Comparison of ENCODE assay signal across 9 mouse cellular contexts in the genomic region with DNA sequence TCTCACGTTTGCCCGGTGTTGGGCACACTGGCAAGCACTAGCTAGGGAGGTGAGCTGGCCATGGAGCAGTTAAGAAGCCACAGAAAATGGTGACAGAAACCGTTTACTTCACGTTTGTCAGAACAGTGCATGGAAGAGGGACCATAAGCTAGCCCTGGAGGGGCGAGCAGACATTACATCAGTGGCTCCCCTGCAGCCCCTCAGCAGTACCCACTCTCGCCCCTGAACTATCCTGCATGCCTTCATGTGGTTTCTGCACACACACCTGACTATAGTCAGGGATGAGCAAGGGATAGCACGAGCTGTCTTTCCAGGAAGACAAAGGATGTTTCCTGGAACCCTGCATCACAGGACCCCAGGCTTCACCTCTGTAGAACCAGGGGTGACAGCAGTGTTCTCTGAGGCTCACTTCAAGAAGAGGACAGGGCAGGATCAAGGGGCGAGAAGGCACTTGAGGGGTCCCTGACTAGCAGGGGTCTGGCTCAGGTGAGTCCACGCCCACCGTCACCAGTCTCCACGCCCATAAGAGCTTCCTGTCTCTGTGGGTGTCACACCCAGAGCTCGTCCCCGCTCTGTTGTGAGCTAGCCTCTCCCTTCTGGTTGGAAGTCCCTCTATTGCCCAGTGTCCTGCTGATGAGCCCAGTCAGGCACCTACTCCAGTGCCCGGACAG. TPM values are rescaled to one million over a fixed set of nuclear protein-coding genes. Genes with fewer than 3 reads are reported as not detected.
DNase-seq lines count a peak whose midpoint lies in the region; ATAC-seq and TF ChIP-seq lines count a peak whose summit lies in the region.
"Had no signal": no experiment of that assay in that cellular context is flagged by ENCODE, and none has a peak within 500 bp of the region (broad histone marks: within the 10 kb centered on the region; RNA-seq: fewer than 3 reads in every experiment).

No protein-coding gene starts in this region.

- TF ChIP-seq CTCF in stomach, postnatal 0 days (IDR thresholded peaks at IDR 0.05; ENCODE audit: low read depth), result no peak

- no peaks in the 10 kb centered on the region for H3K27me3 ChIP-seq in kidney, embryonic 14.5 days (ENCODE audit: control insufficient read depth, insufficient read depth, low read length)
- no peaks in the 10 kb centered on the region for H3K27me3 ChIP-seq in intestine, embryonic 15.5 days (replicated peaks)
- no peaks in the 10 kb centered on the region for H3K27me3 ChIP-seq in stomach, postnatal 0 days (ENCODE audit: control insufficient read depth, insufficient read depth, low read length)
- H3K27me3 ChIP-seq: heart, embryonic 15.5 days had no signal

- no peak overlapping the region for H3K27ac ChIP-seq in kidney, embryonic 14.5 days (ENCODE audit: low read depth, low read length)
- H3K27ac ChIP-seq in intestine, embryonic 15.5 days, result no peak overlapping the region
- H3K27ac ChIP-seq in stomach, postnatal 0 days (replicated peaks), result no peak overlapping the region
- H3K27ac ChIP-seq: heart, embryonic 15.5 days had no signal

- H3K36me3 ChIP-seq in kidney, embryonic 14.5 days (ENCODE audit: control insufficient read depth, insufficient read depth, low read length), result no peaks in the 10 kb centered on the region
- H3K36me3 ChIP-seq in intestine, embryonic 15.5 days, result no peaks in the 10 kb centered on the region
- no peaks in the 10 kb centered on the region for H3K36me3 ChIP-seq in stomach, postnatal 0 days (ENCODE audit: control insufficient read depth, insufficient read depth, low read length)
- H3K36me3 ChIP-seq: heart, embryonic 15.5 days had no signal

- 82% methylated on average over 14 of the region's 14 CpGs for WGBS in kidney, embryonic 14.5 days
- WGBS in intestine, embryonic 15.5 days, result 79% methylated on average over 14 of the region's 14 CpGs
- 74% methylated on average over 14 of the region's 14 CpGs for WGBS in stomach, postnatal 0 days

- DNase-seq in kidney, adult 18-20 months, result no peak
- DNase-seq in thymus, postnatal 0 days (ENCODE audit: low spot score), result peak; percentile 12
- no peak for DNase-seq in thymus, postnatal 10 days (ENCODE audit: low spot score in 2 of 2)
- DNase-seq in stomach, postnatal 0 days (ENCODE audit: low spot score), result no peak
- DNase-seq in adipocyte (ENCODE audit: low spot score), result no peak

- no peak overlapping the region for H3K4me2 ChIP-seq in kidney, embryonic 14.5 days (replicated peaks; ENCODE audit: low read depth, low read length)
- H3K4me2 ChIP-seq in intestine, embryonic 15.5 days (replicated peaks), result no peak overlapping the region
- no peak overlapping the region for H3K4me2 ChIP-seq in stomach, postnatal 0 days (replicated peaks; ENCODE audit: low read depth)
- H3K4me2 ChIP-seq: heart, embryonic 15.5 days had no signal

- no peak overlapping the region for H3K9ac ChIP-seq in kidney, embryonic 14.5 days (ENCODE audit: low read depth, low read length)
- no peak overlapping the region for H3K9ac ChIP-seq in intestine, embryonic 15.5 days
- H3K9ac ChIP-seq in stomach, postnatal 0 days (ENCODE audit: low read length), result no peak overlapping the region
- H3K9ac ChIP-seq: heart, embryonic 15.5 days had no signal

- H3K9me3 ChIP-seq in kidney, embryonic 14.5 days (ENCODE audit: control insufficient read depth, low read length), result no peaks in the 10 kb centered on the region
- no peaks in the 10 kb centered on the region for H3K9me3 ChIP-seq in intestine, embryonic 15.5 days
- H3K9me3 ChIP-seq in stomach, postnatal 0 days (ENCODE audit: control insufficient read depth, low read length), result no peaks in the 10 kb centered on the region
- H3K9me3 ChIP-seq: heart, embryonic 15.5 days had no signal

- TF ChIP-seq EP300 in stomach, postnatal 0 days (optimal IDR thresholded peaks at IDR 0.05), result no peak

- no peak overlapping the region for H3K4me3 ChIP-seq in kidney, embryonic 14.5 days (ENCODE audit: low read length)
- H3K4me3 ChIP-seq in intestine, embryonic 15.5 days (replicated peaks), result no peak overlapping the region
- no peak overlapping the region for H3K4me3 ChIP-seq in stomach, postnatal 0 days (ENCODE audit: low read depth, low read length)
- H3K4me3 ChIP-seq: erythroblast, embryonic 14.5 days; heart, embryonic 15.5 days had no signal

- ATAC-seq in kidney, embryonic 14.5 days (ENCODE audit: low FRiP score, low TSS enrichment), result peak; percentile 35; the same call in 1 of the 2 replicates
- peak; percentile 50; the same call in 1 of the 2 replicates for ATAC-seq in intestine, embryonic 15.5 days
- ATAC-seq in stomach, postnatal 0 days (ENCODE audit: low FRiP score, low TSS enrichment), result peak; percentile 41; the same call in 1 of the 2 replicates

- no peaks in the 10 kb centered on the region for H3K4me1 ChIP-seq in kidney, embryonic 14.5 days (ENCODE audit: control insufficient read depth, insufficient read depth, low read length)
- H3K4me1 ChIP-seq in intestine, embryonic 15.5 days (replicated peaks), result peaks cover 7% of the 10 kb centered on the region; the same call in 1 of the 2 replicates
- H3K4me1 ChIP-seq in stomach, postnatal 0 days (replicated peaks; ENCODE audit: control insufficient read depth, insufficient read depth), result 0 out of 2 replicates have a peak, but pooled peaks cover 2% of the 10 kb centered on the region

RNA-seq across cellular contexts. Expression of gene Tlr5, which starts 35.6 kb away (rescaled TPM):
- 1.1 TPM in 2 replicates for polyA plus RNA-seq in kidney, embryonic 14.5 days (2014; fragmentation: Nextera tagmentation; extraction: Ambion mirVana)
- polyA plus RNA-seq in thymus, postnatal 0 days (2015; fragmentation: Nextera tagmentation; extraction: Ambion mirVana), result 0.23 and 0.34 TPM in 2 replicates
- 4.0 and 4.4 TPM in 2 replicates for polyA plus RNA-seq in intestine, embryonic 15.5 days (2015; fragmentation: Nextera tagmentation; extraction: Ambion mirVana)
- 1.2 and 1.4 TPM in 2 replicates for polyA plus RNA-seq in stomach, postnatal 0 days (2015; fragmentation: Nextera tagmentation; extraction: Ambion mirVana)
- polyA plus RNA-seq: erythroblast, embryonic 14.5 days had no signal
